Mouse (Mus musculus): Measurements from ENCODE around the gene Sorbs2. TPM values are rescaled to one million over a fixed set of nuclear protein-coding genes. Genes with fewer than 3 reads are reported as not detected.

Sorbs2 gene
- total and polyA plus RNA-seq, 2 experiments from 2014 or later, result 33.2 to 88.8 TPM

- ATAC-seq, result no peak
- DNase-seq, result no peak
- Histone ChIP-seq H3K9ac (peak overlapping the region; percentile 86), H3K27me3 (ENCODE audit: insufficient read depth, low read length) (no peaks in the 10 kb centered on the region), H3K4me3 (ENCODE audit: low read depth, low read length) (peak overlapping the region; percentile 67), H3K4me1 (ENCODE audit: insufficient read depth) (no peaks in the 10 kb centered on the region), H3K4me2 (ENCODE audit: low read depth) (peak overlapping the region; percentile 74), H3K27ac (ENCODE audit: low read depth, low read length) (no peak overlapping the region), H3K36me3 (ENCODE audit: insufficient read depth) (no peaks in the 10 kb centered on the region), H3K9me3 (ENCODE audit: low read length) (no peaks in the 10 kb centered on the region)
- TF ChIP-seq CTCF (IDR thresholded peaks at IDR 0.05; ENCODE audit: low read depth), result no peak
- WGBS, result 25% methylated on average over 8 of the region's 8 CpGs
Observed at GRCm38 (mm10) chr8:45629066-45629430, 121.5 kb downstream of the Sorbs2 start.

- no peaks in the 10 kb centered on the region for H3K36me3 ChIP-seq (ENCODE audit: insufficient read depth)
- no peak for ATAC-seq
- WGBS, result 88% methylated on average over 8 of the region's 8 CpGs
Observed at GRCm38 (mm10) chr8:45631023-45631422, 123.4 kb downstream of the Sorbs2 start.

GRCm38 (mm10) chr8:45635155-45635554 is 127.6 kb downstream of the Sorbs2 start:
- ATAC-seq, result peak; percentile 73
- Histone ChIP-seq H3K9ac (no peak overlapping the region), H3K9me3 (ENCODE audit: low read length) (no peaks in the 10 kb centered on the region), H3K27me3 (ENCODE audit: insufficient read depth, low read length) (no peaks in the 10 kb centered on the region), H3K27ac (ENCODE audit: low read depth, low read length) (peak overlapping the region; percentile 23; the same call in 1 of the 2 replicates), H3K4me2 (ENCODE audit: low read depth) (peak overlapping the region; percentile 24; the same call in 1 of the 2 replicates), H3K36me3 (ENCODE audit: insufficient read depth) (no peaks in the 10 kb centered on the region), H3K4me1 (ENCODE audit: insufficient read depth) (peaks cover 6% of the 10 kb centered on the region; the same call in 1 of the 2 replicates), H3K4me3 (ENCODE audit: low read depth, low read length) (no peak overlapping the region)
- no peak for TF ChIP-seq CTCF (IDR thresholded peaks at IDR 0.05; ENCODE audit: low read depth)
- DNase-seq, result peak; percentile 35
- 36% methylated on average over 6 of the region's 6 CpGs for whole genome bisulfite sequencing

More at GRCm38 (mm10) chr8:45631023-45631422, 123.4 kb downstream of the Sorbs2 start:
- no peak for TF ChIP-seq CTCF (IDR thresholded peaks at IDR 0.05; ENCODE audit: low read depth)
- Histone ChIP-seq H3K9ac (no peak overlapping the region), H3K27me3 (ENCODE audit: insufficient read depth, low read length) (no peaks in the 10 kb centered on the region), H3K9me3 (ENCODE audit: low read length) (no peaks in the 10 kb centered on the region), H3K4me2 (ENCODE audit: low read depth) (no peak overlapping the region), H3K4me1 (ENCODE audit: insufficient read depth) (peaks cover 4% of the 10 kb centered on the region; the same call in 1 of the 2 replicates), H3K4me3 (ENCODE audit: low read depth, low read length) (no peak overlapping the region), H3K27ac (ENCODE audit: low read depth, low read length) (no peak overlapping the region)
- no peak for DNase-seq

- H3K4me1 ChIP-seq (ENCODE audit: insufficient read depth), result peaks cover 6% of the 10 kb centered on the region; the same call in 1 of the 2 replicates
- no peak overlapping the region for H3K4me3 ChIP-seq (ENCODE audit: low read depth, low read length)
- no peak for TF ChIP-seq CTCF (IDR thresholded peaks at IDR 0.05; ENCODE audit: low read depth)
- 91% methylated on average over 1 of the region's 1 CpGs for WGBS
- no peak overlapping the region for H3K4me2 ChIP-seq (ENCODE audit: low read depth)
- no peak overlapping the region for H3K9ac ChIP-seq
- no peak overlapping the region for H3K27ac ChIP-seq (ENCODE audit: low read depth, low read length)
- no peaks in the 10 kb centered on the region for H3K27me3 ChIP-seq (ENCODE audit: insufficient read depth, low read length)
- H3K9me3 ChIP-seq (ENCODE audit: low read length), result no peaks in the 10 kb centered on the region
- H3K36me3 ChIP-seq (ENCODE audit: insufficient read depth), result no peaks in the 10 kb centered on the region
- DNase-seq, result no peak
- ATAC-seq, result no peak
Observed at GRCm38 (mm10) chr8:45637745-45638144, 130.2 kb downstream of the Sorbs2 start.

GRCm38 (mm10) chr8:45639444-45639843 is 131.9 kb downstream of the Sorbs2 start:
- H3K4me3 ChIP-seq (ENCODE audit: low read depth, low read length), result no peak overlapping the region
- ATAC-seq (no peak), DNase-seq (no peak)
- peaks cover 6% of the 10 kb centered on the region; the same call in 1 of the 2 replicates for H3K4me1 ChIP-seq (ENCODE audit: insufficient read depth)
- no peaks in the 10 kb centered on the region for H3K27me3 ChIP-seq (ENCODE audit: insufficient read depth, low read length)
- TF ChIP-seq CTCF (IDR thresholded peaks at IDR 0.05; ENCODE audit: low read depth), result no peak
- H3K36me3 ChIP-seq (ENCODE audit: insufficient read depth), result no peaks in the 10 kb centered on the region
- no peak overlapping the region for H3K4me2 ChIP-seq (ENCODE audit: low read depth)
- no peak overlapping the region for H3K27ac ChIP-seq (ENCODE audit: low read depth, low read length)
- H3K9ac ChIP-seq, result no peak overlapping the region
- no peaks in the 10 kb centered on the region for H3K9me3 ChIP-seq (ENCODE audit: low read length)

- Histone ChIP-seq H3K9ac (no peak overlapping the region), H3K36me3 (ENCODE audit: insufficient read depth) (no peaks in the 10 kb centered on the region), H3K4me1 (ENCODE audit: insufficient read depth) (no peaks in the 10 kb centered on the region), H3K9me3 (ENCODE audit: low read length) (no peaks in the 10 kb centered on the region), H3K27ac (ENCODE audit: low read depth, low read length) (no peak overlapping the region), H3K27me3 (ENCODE audit: insufficient read depth, low read length) (no peaks in the 10 kb centered on the region), H3K4me2 (ENCODE audit: low read depth) (no peak overlapping the region), H3K4me3 (ENCODE audit: low read depth, low read length) (no peak overlapping the region)
- TF ChIP-seq CTCF (IDR thresholded peaks at IDR 0.05; ENCODE audit: low read depth), result no peak
- DNase-seq (no peak), ATAC-seq (no peak)
- WGBS, result 53% methylated on average over 2 of the region's 2 CpGs
Observed at GRCm38 (mm10) chr8:45644651-45645050, 137.1 kb downstream of the Sorbs2 start.

- H3K36me3 ChIP-seq (ENCODE audit: insufficient read depth), result no peaks in the 10 kb centered on the region
- 85% methylated on average over 7 of the region's 7 CpGs for WGBS
- no peak for TF ChIP-seq CTCF (IDR thresholded peaks at IDR 0.05; ENCODE audit: low read depth)
- no peaks in the 10 kb centered on the region for H3K9me3 ChIP-seq (ENCODE audit: low read length)
- no peaks in the 10 kb centered on the region for H3K27me3 ChIP-seq (ENCODE audit: insufficient read depth, low read length)
- H3K4me2 ChIP-seq (ENCODE audit: low read depth), result no peak overlapping the region
- H3K4me3 ChIP-seq (ENCODE audit: low read depth, low read length), result no peak overlapping the region
- no peak overlapping the region for H3K9ac ChIP-seq
- DNase-seq (no peak), ATAC-seq (no peak)
- H3K27ac ChIP-seq (ENCODE audit: low read depth, low read length), result no peak overlapping the region
- H3K4me1 ChIP-seq (ENCODE audit: insufficient read depth), result no peaks in the 10 kb centered on the region
Observed at GRCm38 (mm10) chr8:45649063-45649462, 141.5 kb downstream of the Sorbs2 start.
